Mouse (Mus musculus): ENCODE measurements around the gene Ubr2. TPM values are rescaled to one million over a fixed set of nuclear protein-coding genes. Genes with fewer than 3 reads are reported as not detected.
A peak's percentile ranks its signal among the peaks of the same experiment; 100 is the strongest.

Gene Ubr2
- total RNA-seq, 4 experiments from 2014 or later: 57.5 to 65.9 (median 63.7) TPM

GRCm38 (mm10) chr17:47003305-47003704, 7.1 kb downstream of the Ubr2 start:
- DNase-seq (ENCODE audit: low spot score in 2 of 2): no peak

DNA sequence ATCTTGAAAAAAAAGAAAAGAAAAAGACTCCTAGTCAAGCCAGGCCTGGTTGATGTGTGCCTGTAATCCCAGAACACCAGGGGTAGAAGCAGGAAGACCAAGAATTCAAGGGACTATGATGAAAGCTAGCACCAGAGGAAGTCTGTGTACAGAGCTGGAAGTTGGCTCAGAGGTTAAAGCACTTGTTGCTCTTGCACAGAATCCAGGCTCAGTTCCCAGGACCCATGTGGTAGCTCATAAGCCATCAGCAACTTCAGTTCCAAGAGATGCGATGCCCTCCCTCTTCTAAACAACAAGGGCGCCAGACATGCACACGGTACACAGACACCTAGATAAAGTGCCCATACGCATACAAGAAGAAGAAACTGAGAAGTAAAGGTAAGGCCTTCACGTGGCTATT, 8.0 kb downstream of the Ubr2 start:
- DNase-seq (ENCODE audit: low spot score in 2 of 2): peak; percentile 40 to 51

DNA sequence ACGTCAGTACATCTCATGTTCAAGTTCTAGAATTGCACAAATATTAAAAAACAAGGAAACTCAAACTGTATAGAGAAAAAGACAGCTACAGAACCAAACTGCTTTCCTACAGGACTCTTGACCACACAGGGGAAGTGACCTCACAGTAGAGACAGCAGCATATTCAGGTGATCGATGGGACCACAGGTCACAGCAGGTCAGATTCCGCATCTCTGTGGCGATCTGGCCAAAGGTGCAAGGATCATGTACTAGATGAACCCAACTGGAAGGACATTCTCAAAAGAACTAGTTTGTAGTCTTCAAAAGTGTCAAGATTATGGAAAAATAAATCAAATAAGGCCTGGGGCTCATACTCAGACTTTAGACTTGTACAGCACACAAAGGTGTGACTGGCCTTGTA, 11.5 kb downstream of the Ubr2 start:
- no peak for DNase-seq (ENCODE audit: low spot score in 2 of 2)

- DNase-seq (ENCODE audit: low spot score in 2 of 2): no peak
Measured at GRCm38 (mm10) chr17:46996484-46996883, 13.9 kb downstream of the Ubr2 start.

DNA sequence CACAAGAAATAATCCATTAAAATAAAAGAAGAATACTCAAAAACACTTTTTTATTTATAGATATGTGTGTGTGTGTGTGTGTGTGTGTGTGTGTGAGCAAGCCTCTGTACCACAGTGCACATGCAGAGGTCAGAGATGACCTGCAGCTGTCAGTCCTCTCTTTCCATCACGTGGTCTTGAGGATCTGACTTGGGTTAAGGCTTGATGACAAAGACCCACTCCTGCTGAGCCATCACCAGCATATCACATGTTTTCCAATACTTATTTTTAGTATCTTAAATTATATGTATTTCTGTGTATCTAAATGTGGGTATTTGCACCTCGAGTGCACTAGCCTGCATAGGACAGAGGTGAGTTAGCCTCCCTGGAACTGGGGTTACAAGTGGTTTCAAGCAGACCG, 14.7 kb downstream of the Ubr2 start:
- DNase-seq (ENCODE audit: low spot score in 2 of 2): no peak

- DNase-seq (ENCODE audit: low spot score in 2 of 2): peak in 1 of 2 experiments; percentile 16
Measured at GRCm38 (mm10) chr17:46994641-46995398, 15.5 kb downstream of the Ubr2 start.

DNA sequence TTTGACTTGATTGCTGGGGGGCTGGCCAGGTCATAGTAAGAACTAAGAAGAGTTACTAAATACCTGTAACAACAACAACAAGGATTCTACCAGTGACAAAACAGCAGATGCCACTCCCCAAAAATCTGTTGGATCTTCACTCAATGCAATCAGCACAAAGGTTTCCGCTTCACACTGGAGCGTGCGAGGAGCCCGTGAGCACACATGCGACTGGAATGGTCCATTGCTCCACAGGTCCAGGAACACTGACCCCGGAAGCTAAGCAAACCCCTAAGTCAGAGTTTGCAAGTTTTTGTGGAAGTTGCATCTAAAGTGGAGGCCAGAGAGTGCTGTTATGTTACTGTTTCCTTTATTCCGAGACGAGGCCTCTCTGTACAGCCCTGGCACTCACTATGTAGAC, 16.7 kb downstream of the Ubr2 start:
- no peak for DNase-seq (ENCODE audit: low spot score in 2 of 2)

DNA sequence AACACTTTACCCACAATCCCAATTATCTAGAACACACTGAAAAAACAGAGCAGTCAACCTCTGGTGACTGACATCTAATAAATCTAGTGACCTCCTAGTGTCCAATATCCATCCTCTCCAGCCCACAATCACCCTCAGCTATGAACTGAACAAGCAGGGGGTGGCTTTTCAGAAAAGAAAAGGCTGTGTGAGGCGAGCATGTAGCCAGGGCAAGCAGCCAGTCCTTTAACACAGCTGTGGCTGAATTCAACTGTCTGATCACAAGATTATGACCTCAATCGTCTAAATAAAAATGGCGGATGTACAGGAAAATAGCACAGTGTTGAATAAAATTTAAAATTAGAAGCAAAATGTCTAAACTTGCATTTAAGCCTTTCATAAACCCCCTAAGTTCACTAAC, 22.7 kb downstream of the Ubr2 start:
- DNase-seq (ENCODE audit: low spot score in 2 of 2): no peak

DNA sequence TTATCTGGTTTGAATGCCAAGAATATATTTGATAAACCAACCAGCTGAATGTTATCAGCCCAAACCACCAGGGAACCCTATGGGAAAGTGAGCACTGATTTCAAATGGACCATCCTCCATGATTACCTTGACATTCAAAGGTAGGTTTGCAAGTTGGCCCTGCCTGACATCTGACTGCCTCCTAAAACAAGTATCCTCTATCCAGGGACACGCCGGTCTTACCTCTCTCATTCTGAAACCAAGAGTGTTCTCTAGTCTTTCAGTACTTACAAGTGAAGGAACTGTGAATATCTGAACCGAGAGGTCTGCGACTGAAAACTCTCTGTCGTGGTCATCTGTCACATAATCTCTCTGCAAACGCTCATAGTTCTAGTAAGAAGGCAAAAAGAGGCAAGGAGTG, 30.3 kb downstream of the Ubr2 start:
- no peak for DNase-seq (ENCODE audit: low spot score in 2 of 2)

GRCm38 (mm10) chr17:46975183-46975582, 35.2 kb downstream of the Ubr2 start:
- peak in 1 of 2 experiments; percentile 36 for DNase-seq (ENCODE audit: low spot score in 2 of 2)

DNA sequence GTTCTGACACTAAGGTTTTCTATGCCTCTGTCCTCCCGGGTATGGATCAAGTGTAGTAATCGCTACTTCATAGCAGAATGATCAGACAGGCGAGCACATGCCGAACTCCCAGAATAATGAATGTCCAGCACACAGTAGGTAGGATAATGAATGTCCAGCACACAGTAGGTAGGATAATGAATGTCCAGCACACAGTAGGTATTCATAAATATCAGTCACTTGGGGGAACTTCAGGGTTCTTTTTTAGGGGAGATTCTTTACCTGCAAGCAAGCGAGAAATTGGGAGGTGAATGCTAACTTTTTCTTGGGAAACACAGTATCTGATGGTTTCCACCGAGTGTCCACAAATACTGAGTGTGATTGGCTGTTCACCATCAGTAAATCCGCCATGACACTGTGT, 37.8 kb downstream of the Ubr2 start:
- no peak for DNase-seq (ENCODE audit: low spot score in 2 of 2)

DNA sequence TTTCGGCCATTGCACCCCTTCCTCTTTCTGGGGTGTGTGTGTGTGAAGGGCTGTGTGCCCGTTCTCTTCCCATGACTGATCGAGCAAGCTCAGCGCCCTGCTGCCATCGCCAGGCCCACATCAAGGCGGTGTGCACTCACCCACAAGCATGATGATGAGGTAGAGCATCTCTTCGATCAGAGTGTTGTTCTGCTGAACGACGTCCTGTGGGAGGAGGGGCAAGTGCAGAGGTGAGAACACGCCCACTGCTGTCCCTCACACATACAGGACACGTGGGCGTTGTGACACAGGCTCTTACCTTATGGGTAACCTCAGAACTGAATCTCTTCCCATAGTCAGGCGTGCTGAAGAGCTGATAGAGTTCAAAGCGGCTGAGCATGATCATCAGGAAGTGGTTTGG, 43.5 kb downstream of the Ubr2 start:
- no peak for DNase-seq (ENCODE audit: low spot score in 2 of 2)

DNA sequence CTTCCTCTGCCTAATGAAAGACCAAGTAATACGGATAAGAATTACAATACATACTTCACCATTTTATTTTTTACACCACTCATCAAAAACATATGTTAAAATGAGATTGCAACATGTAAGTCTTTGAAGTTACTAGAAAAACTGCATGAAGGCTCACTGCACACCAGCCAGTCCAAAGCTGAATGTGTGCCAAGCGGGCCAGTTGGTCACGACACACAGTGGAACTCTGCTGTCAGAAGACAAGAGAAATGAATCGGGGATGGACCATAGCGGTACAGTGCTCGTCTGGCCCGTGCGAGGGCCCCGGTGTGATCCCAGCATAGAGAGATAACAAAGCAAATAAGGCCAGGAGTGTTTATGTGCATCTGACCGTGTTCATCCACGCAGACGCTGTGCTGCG, 47.2 kb downstream of the Ubr2 start:
- no peak for DNase-seq (ENCODE audit: low spot score in 2 of 2)

- no peak for DNase-seq (ENCODE audit: low spot score in 2 of 2)
Measured at GRCm38 (mm10) chr17:46962153-46962552, 48.2 kb downstream of the Ubr2 start.

DNA sequence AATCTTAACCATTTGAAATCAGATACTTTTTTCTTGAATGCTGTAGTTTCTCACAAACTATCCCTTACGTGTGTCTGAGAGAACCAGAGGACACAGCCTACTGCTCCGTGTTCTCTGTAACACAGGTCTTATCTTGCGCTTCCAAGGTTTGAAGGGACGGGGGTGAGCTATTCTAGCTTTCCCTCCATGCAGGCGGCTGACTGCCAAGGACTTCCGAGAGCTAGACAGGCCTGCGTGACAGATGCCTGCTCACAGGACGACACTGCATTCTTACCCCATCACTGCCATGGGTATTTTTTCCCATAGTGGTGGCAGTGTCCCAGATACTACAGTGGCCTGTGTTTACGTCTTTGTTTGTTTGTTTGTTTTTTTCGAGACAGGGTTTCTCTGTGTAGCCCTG, 50.1 kb downstream of the Ubr2 start:
- DNase-seq (ENCODE audit: low spot score in 2 of 2): no peak

DNA sequence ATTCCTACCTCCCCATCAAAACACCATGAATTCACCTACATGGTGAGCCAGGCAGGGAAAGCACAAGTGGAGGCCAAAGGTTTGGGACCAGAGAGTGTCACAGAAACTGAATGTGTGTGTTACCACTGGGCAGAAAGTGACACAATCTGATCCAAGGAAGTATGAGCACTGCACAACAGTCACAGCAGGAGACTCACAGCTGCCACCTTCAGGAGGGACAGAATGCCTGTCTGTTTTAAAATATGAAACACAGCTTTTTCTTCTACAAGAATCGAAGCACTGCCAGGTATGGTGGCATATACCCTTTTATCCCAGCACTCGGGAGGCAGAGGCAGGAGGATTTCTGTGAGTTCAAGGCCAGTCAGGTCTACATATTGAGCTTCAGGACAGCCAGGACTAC, 52.3 kb downstream of the Ubr2 start:
- DNase-seq (ENCODE audit: low spot score in 2 of 2): no peak

- DNase-seq (ENCODE audit: low spot score in 2 of 2): no peak
Measured at GRCm38 (mm10) chr17:46946276-46946675, 64.1 kb downstream of the Ubr2 start.

- no peak for DNase-seq (ENCODE audit: low spot score in 2 of 2)
Measured at GRCm38 (mm10) chr17:46942421-46942820, 67.9 kb downstream of the Ubr2 start.

- no peak for DNase-seq (ENCODE audit: low spot score in 2 of 2)
Measured at GRCm38 (mm10) chr17:46940461-46940860, 69.9 kb downstream of the Ubr2 start.

GRCm38 (mm10) chr17:46933557-46934348, 76.6 kb downstream of the Ubr2 start:
- no peak for DNase-seq (ENCODE audit: low spot score in 2 of 2)

DNA sequence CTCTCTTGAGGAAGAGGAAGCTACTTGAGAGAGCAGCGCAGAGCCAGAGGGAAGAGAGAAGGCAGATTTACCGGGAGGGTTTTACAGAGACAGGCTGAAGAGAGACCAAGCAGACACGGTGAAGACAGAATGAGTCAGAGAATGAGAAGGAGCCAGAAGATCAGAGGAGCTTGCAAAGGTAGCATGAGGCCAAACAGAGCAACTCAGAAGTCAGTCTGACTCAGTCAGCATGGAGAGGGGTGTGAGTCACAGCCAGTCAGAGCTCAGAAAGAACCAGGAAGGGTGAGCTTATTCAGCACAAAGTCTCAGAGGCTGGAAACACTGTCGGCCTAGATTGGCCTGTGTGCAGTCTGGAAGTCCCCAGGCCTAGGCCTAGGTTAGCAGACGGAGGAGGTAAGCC, 77.4 kb downstream of the Ubr2 start:
- DNase-seq (ENCODE audit: low spot score in 2 of 2): no peak

GRCm38 (mm10) chr17:46929897-46930296, 80.5 kb downstream of the Ubr2 start:
- DNase-seq (ENCODE audit: low spot score in 2 of 2): no peak

DNA sequence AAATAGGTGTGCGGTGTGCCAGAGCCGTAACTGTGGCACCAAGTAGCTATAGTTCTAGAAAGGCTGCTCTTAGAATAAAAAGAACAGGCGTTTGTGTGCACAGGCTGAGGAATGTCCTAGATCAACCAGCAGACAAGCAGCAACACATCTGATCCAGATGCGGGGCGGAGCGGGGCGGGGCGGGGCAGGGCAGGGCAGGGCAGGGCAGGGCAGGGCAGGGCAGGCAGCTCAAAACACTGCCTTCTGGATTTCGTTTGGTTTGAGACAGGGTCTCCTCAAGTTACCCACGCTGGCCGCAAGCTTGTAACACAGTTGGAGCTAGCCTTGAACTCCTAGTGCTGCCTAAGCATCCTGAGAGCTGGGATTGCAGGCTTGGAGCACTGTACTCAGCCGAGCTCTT, 81.1 kb downstream of the Ubr2 start:
- no peak for DNase-seq (ENCODE audit: low spot score in 2 of 2)

All from gastrocnemius, adult 8-10 months (tissue).